Mouse (Mus musculus) ovary, postnatal 36 days (tissue): ENCODE measurements around the gene Stk11.

Source experiments
- DNase-seq: peaks from one replicate; pipeline ENCODE4 v3.0.0; 2022; ENCODE audit warnings: low spot score, mixed read lengths

Gene Stk11

DNA sequence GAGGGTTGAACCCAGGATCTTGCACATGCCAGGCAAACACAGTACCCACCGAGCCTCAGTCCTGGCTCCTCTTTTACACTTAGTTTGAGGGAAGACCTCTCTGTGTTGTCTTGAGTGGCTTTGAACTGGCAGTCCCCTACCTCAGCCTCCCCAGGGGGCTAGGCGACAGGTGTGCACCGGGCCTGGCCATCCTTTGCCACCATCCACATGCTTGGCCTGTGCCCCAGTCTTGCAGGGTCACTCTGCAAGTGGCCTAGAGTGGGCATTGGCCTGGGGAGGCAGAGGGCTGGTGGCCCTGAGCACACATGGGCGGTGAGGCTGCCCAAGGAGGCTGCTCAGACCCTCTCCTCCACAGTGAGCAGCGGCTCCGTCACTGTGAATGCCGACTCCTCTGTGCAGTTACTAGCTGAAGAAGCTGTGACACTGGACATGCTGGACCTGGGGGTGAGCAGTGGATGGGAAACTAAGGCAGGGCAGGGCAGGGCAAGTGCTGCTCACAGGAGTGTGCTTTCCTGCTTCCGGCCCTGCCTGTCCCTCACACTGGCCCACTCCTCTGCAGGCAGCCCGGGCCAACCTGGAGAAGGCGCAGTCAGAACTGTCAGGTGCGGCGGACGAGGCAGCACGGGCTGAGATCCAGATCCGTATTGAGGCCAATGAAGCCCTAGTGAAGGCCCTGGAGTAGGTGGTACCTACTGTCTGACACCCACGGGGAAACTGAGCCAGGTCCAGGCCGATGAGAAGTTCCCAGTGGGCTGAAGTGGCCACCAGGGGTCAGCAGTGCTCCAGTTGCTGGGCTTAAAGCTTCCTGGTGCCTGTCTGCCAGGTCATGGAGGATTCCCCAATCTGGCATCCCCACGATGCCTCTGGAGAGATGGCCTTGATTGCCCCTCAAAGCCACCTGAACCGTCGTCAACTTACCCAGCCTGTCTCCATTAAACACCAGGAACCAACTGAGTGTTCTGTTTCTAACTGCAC lies 29.5 kb downstream of the Stk11 start:
- DNase-seq = peak; percentile 74

DNA sequence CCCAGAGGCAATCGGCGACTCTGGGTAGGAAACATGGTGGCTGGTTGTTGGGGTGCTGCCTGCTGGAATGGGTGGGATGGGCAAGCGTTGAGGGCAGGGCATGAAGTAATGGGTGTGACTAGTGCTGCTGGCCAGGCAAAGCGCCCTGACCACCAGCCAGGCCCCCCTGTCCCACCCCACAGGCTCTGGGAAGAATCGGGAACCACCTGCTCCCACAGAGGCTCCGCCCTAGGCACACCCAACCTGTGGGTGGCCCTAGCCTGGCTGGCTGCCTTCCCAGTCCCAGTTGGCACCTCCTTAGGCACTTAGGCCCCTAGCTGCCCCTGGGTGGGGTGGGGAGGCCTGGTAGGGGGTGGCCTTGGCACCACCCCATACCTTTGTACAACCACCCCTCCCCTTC lies 30.3 kb downstream of the Stk11 start:
- peak; percentile 61 for DNase-seq

DNA sequence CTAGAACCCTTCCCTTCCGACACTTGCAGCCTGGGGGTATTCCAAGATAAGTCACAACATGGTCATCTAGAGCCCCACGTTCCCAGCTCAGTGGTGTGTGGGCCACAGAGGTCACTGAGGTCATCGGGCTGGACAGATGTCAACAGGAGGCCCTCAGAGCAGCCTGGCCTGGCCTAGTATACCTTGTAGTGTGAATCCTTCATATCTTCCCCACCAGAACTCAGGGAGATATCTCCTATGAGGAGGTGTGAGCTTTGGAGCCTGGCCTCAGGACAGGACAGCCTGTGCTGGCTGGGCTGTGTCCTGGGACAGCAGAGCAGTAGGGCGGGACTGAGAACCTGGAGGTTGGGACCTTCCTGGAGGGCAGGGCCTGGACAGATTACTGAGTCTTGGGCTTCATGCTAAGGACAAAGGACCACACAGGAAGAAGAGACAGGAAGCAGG lies 31.0 kb downstream of the Stk11 start:
- DNase-seq = no peak

DNA sequence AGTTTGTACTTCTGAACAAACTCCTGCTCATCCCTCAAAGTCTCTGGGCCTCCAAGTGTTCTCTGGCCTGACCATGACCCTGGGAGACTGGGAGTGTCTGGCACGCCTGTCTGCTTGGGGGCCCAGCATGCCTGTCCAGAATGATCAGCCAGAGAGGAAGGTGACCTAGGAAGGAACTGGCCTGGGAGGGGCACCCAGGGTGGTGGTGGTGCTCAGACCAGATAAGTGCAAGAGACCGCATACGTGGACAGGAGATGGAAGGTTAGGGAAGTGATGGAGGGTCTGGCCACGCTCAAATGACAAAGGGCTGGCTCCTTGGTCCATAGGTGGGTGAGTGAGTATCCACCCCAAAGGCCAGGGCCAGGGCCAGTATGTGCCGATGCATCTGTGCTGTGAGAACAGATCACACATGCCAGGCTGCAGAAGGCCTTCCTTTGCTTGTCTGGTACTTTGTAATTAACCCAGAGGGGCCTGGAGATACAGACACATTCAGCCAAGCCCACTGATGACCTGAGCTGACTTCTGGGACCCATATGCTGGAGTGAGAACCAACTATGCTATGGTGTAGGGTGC lies 31.6 kb downstream of the Stk11 start:
- no peak for DNase-seq

DNA sequence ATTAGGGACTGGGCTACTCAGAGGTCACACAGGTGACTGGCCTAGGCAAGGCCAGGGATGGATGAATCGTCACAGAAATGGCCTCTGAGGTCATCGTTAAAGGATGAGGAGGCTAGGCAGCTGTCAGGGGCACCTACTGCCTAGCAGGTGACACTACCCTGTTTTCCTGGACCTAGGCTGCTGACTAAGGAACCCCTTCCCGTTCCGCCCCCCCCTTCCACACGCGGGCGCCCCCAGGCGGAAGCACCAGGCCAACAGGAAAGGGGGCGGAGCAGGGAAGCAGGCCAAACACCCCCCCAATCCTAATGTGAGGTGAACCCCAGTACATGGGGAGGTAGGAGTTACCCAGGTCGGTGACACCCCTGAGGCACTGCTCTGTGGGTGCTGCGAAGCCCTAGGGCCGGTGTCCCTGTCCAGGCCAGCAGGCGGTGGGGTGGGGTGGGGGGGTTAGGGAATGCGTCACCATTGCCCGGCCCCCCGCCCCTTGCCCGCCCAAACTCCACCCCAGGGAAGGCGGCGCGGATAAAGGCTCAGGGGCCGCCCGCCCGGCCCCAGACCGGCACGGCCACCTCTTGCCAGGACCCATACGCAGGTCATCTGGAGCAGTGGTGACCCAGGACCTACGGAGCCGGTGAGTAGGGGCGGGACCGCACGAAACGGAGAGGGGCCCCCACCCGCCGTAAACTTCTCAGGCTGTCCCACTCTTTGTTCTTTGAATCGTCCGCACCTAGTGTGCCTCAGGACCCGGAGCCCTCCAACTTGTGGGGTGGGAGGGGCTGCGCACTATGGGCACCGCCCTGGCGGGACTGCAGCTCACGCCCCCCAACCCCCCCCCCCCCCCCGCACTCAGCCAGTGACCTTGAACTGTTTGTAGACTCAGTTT lies 32.4 kb downstream of the Stk11 start, which contains the start of gene Midn:
Gene Midn (plus strand): TSS at position 554 of the 883 bp plus-strand sequence.
- DNase-seq = peak; percentile 87

DNA sequence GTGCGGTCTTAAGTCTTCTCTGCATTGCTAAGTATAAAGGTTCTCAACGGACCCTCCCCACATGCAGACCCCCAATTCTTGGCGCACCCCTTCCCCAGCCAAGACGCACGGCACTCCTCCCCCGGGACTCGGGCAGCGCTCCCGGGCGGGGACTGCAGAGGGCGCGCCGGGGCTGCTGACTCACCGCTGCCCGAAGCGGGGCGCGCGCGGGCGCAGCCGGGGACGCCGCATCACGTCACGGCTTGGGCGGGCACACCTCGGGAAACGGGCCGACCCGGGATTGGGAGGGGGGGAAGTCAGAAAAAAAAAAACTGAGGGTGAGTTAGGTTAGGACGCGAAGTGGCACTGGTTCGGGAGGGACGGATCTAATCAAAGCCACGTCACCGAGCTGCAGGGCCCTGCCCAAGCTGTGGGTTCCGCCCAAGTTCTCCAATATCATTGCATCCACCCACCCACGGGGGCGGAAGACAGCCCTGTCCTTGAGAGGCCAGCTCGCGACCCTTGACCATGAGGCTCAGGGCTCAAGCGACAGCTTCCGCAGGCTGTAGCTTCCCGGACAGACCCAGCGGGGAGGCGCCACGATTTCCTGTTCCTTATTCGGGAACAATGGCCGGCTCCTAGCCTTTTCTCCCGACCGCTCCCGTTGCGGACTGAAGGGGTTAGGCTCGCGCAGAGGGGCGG lies 33.1 kb downstream of the Stk11 start:
- peak; percentile 96 for DNase-seq

DNA sequence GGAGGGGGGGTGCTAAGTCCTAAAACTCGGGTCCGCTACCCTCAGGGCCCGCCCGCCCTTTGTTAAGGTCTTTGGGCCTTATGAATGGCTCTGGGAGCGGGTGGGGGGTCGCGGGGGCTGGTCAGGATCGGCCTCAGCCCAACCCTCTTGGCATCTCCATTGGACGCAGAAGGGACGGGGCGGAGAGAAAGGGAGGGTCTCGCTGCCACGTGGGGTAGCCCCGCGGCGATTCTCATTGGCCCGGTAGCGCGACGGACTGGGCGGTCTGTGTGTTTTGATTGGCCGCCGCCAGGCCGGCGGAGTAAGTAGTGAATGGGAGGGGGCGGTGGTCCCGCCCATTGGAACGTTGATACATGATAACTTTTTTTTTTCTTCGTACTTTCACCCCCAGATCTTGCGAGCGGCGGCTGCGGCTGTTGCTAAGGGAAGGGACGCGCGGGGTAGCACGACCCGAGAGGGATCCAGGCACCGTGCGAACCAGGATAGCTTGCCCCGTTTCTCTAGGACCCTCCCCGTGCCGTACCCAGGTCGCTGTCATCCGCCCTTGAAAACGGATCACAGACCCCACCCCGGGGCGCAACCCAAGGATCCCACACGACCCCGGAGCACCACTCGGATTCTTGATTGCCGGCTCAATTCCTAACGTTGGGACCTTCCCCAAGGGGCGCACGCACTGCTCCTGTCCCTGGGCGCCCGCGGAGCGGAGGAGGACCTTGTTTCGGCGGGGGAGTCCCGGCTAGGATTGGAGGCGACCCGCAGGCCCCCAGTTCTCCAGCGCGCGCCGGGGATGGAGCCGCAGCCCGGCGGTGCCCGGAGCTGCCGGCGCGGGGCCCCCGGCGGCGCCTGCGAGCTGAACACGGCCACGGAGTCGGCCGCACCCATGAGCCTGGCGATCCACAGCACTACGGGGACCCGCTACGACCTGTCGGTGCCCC lies 34.0 kb downstream of the Stk11 start:
- peak; percentile 98 for DNase-seq

DNA sequence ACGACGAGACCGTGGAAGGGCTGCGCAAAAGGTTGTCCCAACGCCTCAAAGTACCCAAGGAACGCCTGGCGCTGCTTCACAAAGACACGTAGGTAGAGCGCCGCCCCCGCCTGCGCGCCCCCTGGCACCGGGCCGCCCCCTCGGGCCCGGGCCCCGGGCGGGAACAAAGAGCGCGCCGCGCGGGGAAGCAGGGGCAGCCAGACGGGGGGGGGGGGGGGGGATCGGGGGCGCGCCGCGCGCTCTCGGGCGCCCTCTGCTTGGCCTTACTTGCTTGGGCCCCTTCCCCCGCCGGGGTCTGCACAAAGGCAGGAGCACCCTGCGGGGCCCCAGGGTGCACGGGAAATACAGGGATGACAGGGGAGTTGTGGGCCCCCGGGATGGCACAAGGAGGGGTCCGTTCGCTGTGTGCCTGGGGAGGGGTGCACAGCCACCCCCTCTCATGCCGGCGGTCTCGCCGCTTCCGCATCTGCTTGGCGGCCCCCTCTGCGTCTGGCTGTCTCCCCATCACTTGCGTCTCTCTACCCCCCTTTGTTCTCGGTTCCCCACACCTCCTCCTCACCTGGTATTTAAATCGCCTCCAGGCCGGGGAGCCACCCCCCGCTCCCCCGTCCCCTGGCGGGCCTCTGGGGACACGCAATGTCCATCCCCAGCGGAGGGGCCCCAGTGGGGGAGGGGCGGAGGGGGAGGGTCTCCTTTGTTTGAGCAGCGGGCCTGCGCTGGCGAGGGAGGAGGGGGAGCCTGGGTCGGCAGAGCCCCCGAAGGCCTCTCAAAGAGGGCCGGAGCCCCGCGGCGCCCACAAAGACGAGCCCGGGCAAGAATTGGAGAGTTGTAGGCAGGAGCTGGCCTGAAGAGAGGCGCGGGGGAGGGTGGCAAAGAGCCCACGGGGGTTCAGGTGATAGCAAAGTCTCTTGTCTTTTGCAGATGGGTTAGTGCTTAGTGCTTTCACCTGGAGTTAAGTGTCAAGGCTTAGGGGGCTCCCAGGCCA lies 34.9 kb downstream of the Stk11 start:
- DNase-seq = peak; percentile 66

DNA sequence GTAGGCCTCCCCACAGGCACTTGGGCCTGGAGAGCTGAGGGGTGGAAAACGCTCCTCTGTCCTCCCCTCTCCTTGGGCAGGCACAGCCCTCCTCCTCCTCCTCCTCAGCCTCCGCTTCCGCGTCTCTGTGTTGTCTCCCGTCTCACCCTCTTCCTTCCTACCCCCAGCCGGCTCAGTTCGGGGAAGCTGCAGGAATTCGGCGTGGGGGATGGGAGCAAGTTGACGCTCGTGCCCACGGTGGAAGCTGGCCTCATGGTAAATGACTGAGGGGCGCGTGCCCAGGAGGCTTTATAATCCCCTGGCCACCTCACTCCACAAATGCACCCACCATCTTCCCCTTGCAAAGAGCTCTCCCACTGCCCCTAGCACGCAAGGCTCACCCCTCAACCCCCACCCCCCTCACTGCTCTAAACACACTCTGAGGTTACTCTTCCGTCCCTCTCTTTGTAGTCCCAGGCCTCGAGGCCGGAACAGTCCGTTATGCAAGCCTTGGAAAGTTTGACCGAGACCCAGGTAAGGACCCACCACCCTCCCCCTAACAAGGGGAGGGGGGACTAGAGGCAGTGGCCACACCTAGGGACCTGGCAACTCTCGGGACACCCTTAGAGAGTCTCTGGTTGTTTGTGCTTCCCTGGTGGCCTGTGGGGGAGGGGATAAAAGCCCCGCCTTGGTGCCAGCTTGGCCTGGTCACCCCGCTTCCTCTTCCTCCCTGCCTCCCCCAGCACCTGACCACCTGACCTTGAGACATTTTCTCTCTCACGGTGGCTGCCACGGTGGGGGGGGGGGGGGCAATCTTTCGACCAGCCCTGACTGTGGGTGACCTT lies 35.8 kb downstream of the Stk11 start:
- peak; percentile 70 for DNase-seq

DNA sequence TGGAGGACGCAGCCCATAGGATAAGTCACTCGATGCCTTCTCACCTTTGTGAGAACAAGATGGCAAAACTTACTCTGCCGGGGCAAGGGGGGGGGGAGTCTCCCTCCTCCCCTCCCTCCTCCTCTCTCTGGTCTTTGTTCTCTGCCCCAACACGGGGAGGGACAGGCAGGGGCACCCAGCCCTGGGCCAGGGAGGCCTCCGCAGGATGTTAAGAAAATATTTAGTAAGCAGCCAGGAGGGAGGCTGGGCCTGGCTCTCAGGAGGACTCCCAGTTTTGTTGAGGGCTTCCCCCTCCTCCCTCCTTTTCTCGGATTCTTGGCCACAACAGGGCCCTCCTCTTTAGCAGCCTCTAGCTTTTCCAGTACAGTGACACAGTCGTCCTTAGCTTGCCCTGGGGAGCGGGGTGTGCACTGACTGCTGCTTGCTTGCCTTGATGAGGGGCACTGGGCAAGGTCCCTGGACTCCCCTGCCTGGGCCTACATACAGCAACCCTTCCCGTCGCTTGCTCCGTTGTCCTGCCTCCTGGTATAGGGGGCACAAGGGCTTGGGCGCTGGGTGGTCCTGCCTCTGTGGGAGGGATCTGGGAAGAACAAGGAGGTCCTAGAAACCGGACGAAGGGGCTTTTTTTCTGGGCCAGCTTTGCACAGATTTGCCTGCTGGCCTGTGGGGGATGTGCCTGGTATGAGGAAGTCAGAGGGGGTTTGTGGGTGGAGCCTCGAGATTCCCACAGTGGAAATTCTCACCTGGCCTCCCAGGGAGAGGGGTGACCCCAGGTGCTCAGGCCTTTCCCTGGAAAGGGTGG lies 36.7 kb downstream of the Stk11 start:
- DNase-seq = peak; percentile 61

DNA sequence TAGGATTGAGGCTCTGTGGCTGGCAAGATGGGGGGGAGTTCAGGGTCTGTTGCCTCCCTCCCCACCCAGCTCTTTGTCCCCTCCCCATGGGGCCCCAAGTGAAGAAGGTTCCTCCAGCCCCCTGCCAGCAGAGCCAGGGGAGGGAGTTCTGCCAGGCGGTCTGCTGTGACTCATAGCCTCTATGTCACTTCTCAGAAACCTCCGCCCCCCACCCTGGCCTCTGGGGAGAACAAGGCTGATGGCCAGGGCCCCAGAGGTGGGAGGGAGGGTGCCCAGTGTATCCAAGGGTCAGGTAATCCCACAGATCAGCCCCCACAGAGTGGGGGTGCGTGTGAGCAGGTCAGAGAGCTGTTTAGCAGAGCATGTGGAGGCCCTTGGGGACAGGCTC lies 37.3 kb downstream of the Stk11 start:
- peak; percentile 56 for DNase-seq

DNA sequence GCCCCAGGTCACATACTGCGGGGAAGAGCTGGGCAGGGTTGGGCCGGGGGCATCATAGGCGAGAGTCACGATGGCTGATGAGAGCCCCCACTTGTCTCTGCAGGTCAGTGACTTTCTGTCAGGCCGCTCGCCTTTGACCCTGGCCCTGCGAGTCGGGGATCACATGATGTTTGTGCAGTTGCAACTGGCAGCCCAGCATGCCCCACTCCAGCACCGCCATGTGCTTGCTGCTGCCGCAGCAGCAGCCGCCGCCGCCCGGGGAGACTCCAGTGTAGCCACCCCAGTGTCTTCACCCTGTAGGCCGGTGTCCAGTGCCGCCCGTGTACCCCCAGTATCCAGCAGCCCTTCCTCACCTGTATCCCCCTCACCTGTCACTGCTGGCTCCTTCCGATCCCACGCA lies 38.1 kb downstream of the Stk11 start:
- no peak for DNase-seq

DNA sequence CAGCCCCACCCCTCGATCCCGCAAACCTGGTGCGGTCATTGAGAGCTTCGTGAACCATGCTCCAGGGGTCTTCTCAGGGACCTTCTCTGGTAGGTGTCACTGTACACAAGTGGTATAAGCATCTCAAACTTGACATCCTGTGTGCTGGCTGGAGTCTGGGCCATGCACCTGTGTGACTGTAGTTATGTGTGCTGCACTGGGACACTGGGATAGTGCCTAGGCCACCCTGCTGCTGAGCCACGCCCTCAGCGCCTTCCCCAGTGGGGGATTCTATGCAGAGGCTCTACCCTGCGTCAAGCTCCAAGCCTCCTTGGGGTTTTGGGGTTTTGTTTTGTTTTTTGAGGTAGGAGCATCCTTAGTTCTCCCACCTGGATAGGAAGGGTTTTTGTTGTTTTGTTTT lies 38.8 kb downstream of the Stk11 start:
- no peak for DNase-seq

DNA sequence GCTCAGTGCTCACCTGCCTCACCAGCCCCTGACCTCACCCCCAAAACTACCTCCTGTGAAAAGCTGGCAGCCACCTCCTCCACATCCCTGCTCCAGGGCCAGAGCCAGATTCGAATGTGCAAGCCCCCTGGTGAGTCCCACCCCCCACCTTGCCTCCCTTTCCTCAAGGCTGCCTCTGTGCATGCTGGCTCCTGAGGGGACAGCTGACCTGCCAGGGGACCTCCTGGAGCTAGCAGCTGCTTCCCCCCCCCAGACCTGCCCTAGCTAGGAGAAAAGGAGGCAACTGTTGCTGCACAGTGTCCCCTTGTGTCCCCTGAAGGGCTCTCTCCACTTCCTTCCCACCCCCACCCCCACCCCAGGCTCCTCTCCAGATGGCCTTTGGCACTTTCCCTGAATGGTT lies 39.7 kb downstream of the Stk11 start:
- no peak for DNase-seq

DNA sequence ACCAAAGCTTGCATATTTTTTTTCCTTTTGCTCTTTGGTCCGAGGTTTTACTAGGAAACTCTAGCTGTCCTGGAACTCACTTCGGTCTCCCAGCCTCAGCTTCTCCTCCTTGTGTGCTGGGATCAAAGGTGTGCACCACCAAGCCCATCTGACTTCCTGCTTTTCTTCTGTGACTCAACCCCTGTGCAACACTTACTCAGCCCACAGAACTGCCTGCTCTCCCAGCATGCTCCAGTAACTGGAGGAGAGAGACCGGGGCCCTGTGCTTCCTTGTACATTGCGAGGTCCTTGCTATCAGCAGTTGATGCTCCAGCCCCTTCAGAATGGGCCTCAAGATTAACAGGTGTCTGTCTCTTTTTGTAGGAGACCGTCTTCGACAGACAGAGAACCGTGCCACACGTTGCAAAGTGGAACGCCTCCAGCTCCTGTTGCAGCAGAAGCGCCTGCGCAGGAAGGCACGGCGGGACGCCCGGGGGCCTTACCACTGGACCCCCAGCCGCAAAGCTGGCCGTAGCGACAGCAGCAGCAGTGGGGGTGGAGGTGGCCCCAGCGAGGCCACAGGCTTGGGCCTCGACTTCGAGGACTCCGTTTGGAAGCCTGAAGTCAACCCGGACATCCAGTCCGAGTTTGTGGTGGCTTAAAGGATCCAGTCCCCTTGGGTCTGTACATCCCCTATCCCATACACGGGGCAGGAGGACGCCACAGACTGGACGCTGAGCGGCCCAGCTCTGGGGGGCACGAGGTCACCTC lies 40.6 kb downstream of the Stk11 start:
- DNase-seq = no peak

DNA sequence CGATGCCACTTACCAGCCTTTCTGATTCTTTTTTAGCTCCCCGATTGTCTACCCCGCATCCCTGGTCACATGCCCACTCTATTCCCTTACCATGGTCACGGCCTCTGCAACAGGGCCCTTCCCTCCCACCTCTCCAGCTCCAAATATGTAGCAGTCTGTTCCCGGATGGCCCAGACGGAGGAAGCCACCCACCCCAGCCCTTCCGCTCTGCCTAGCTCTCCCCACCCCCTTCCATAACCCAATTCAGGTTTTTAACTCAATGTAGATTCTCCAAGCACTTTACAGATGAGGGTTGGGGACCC lies 41.1 kb downstream of the Stk11 start:
- no peak for DNase-seq
